Mouse (Mus musculus) intestine, postnatal 0 days (tissue): ENCODE measurements around the gene Fbxo28. TPM values are rescaled to one million over a fixed set of nuclear protein-coding genes. Genes with fewer than 3 reads are reported as not detected.

Experiments used
- ATAC-seq: fragments of 200-750 bp; cut with Nextera tagmentation; 2 replicates; pipeline ENCODE4 v1.8.0; 2017; ENCODE audit warnings: mild to moderate bottlenecking, moderate TSS enrichment, moderate library complexity
- H3K27ac ChIP-seq: fragments of 300-500 bp; sonication (generic); 2 replicates; pipeline ENCODE4 v1.5.1; 2014; ENCODE audit warnings: mild to moderate bottlenecking, low read depth, low read length, moderate library complexity
- H3K27me3 ChIP-seq: fragments of 300-500 bp; sonication (generic); replicated peaks from 2 replicates; pipeline ENCODE4 v1.6.1; 2014; ENCODE audit warnings: low read length, mixed read lengths; ENCODE audit not compliant: control insufficient read depth, insufficient read depth
- H3K36me3 ChIP-seq: fragments of 300-500 bp; sonication (generic); 2 replicates; pipeline ENCODE4 v1.6.1; 2014; ENCODE audit warnings: mild to moderate bottlenecking, moderate library complexity; ENCODE audit not compliant: control insufficient read depth, insufficient read depth
- H3K4me1 ChIP-seq: fragments of 300-500 bp; sonication (generic); replicated peaks from 2 replicates; pipeline ENCODE4 v1.6.1; 2014; ENCODE audit warnings: antibody characterized with exemption, low read length, mixed read lengths; ENCODE audit not compliant: control insufficient read depth, insufficient read depth
- H3K4me2 ChIP-seq: fragments of 300-500 bp; sonication (generic); replicated peaks from 2 replicates; pipeline ENCODE4 v1.6.1; 2014; ENCODE audit warnings: low read depth, mild to moderate bottlenecking, moderate library complexity
- H3K4me3 ChIP-seq: fragments of 300-500 bp; sonication (generic); 2 replicates; pipeline ENCODE4 v1.5.1; 2014; ENCODE audit warnings: low read depth, low read length
- H3K9ac ChIP-seq: fragments of 300-500 bp; sonication (generic); 2 replicates; pipeline ENCODE4 v1.6.1; 2014; ENCODE audit warnings: mild to moderate bottlenecking, low read depth, low read length
- H3K9me3 ChIP-seq: fragments of 300-500 bp; sonication (generic); 2 replicates; pipeline ENCODE4 v1.6.1; 2016; ENCODE audit warnings: mixed run types; ENCODE audit not compliant: control insufficient read depth
- CTCF ChIP-seq: sonication (generic); IDR thresholded peaks from 2 replicates; pipeline ENCODE4 v1.5.1; 2016; ENCODE audit warnings: low read depth, mild to moderate bottlenecking, control low read depth, antibody characterized with exemption, moderate library complexity
- WGBS: fragments of 180-500 bp; shearing (Covaris S2); extraction: QIAGEN DNeasy Blood & Tissue Kit; methylation state at CpG from one replicate; pipeline ENCODE4 v1.1.7; 2014; 5-methylcytosine and 5-hydroxymethylcytosine counted together
- polyA plus RNA-seq: library from polyadenylated mRNA; unstranded; fragments of >200 nt; fragmentation: Nextera tagmentation; extraction: Ambion mirVana; gene quantifications from 2 replicates; pipeline ENCODE4 v1.2.1, GENCODE M21; 2015

Fbxo28 gene
- polyA plus RNA-seq, 1 experiment from 2014 or later = 9.7 TPM

- H3K4me3 ChIP-seq = no peak overlapping the region
- no peak for ATAC-seq
- no peaks in the 10 kb centered on the region for H3K36me3 ChIP-seq
- H3K9me3 ChIP-seq = no peaks in the 10 kb centered on the region
- no peaks in the 10 kb centered on the region for H3K27me3 ChIP-seq
- H3K4me2 ChIP-seq = no peak overlapping the region
- H3K9ac ChIP-seq = no peak overlapping the region
- WGBS = 75% methylated on average over 7 of the region's 7 CpGs
- TF ChIP-seq CTCF = no peak
- H3K4me1 ChIP-seq = no peaks in the 10 kb centered on the region
- no peak overlapping the region for H3K27ac ChIP-seq
These were observed 37.4 kb upstream of the Fbxo28 start for GRCm38 (mm10) chr1:182378876-182379275.

- Histone ChIP-seq H3K4me3 (no peak overlapping the region), H3K4me2 (no peak overlapping the region), H3K27me3 (no peaks in the 10 kb centered on the region), H3K36me3 (no peaks in the 10 kb centered on the region), H3K9ac (no peak overlapping the region), H3K27ac (no peak overlapping the region), H3K9me3 (no peaks in the 10 kb centered on the region), H3K4me1 (no peaks in the 10 kb centered on the region)
- no peak for TF ChIP-seq CTCF
- WGBS = 76% methylated on average over 11 of the region's 11 CpGs
- ATAC-seq = no peak
These were observed 36.9 kb upstream of the Fbxo28 start for GRCm38 (mm10) chr1:182378205-182378835.

GRCm38 (mm10) chr1:182377519-182377918 is 36.1 kb upstream of the Fbxo28 start:
- Histone ChIP-seq H3K9ac (no peak overlapping the region), H3K4me3 (no peak overlapping the region), H3K4me1 (no peaks in the 10 kb centered on the region), H3K9me3 (no peaks in the 10 kb centered on the region), H3K36me3 (no peaks in the 10 kb centered on the region), H3K27me3 (no peaks in the 10 kb centered on the region), H3K27ac (no peak overlapping the region), H3K4me2 (no peak overlapping the region)
- no peak for ATAC-seq
- TF ChIP-seq CTCF = no peak
- WGBS = 80% methylated on average over 6 of the region's 6 CpGs

GRCm38 (mm10) chr1:182376826-182377225 is 35.4 kb upstream of the Fbxo28 start:
- Histone ChIP-seq H3K4me2 (no peak overlapping the region), H3K36me3 (no peaks in the 10 kb centered on the region), H3K27me3 (no peaks in the 10 kb centered on the region), H3K9me3 (no peaks in the 10 kb centered on the region), H3K27ac (no peak overlapping the region), H3K4me3 (no peak overlapping the region), H3K4me1 (no peaks in the 10 kb centered on the region), H3K9ac (no peak overlapping the region)
- TF ChIP-seq CTCF = no peak
- no peak for ATAC-seq
- WGBS = 92% methylated on average over 7 of the region's 7 CpGs

GRCm38 (mm10) chr1:182376221-182376620 is 34.8 kb upstream of the Fbxo28 start:
- peak; percentile 83 for TF ChIP-seq CTCF
- Histone ChIP-seq H3K27ac (no peak overlapping the region), H3K9me3 (no peaks in the 10 kb centered on the region), H3K4me3 (no peak overlapping the region), H3K4me1 (no peaks in the 10 kb centered on the region), H3K27me3 (no peaks in the 10 kb centered on the region), H3K36me3 (no peaks in the 10 kb centered on the region), H3K4me2 (no peak overlapping the region), H3K9ac (no peak overlapping the region)
- no peak for ATAC-seq
- 25% methylated on average over 8 of the region's 8 CpGs for WGBS

GRCm38 (mm10) chr1:182371891-182372290 is 30.5 kb upstream of the Fbxo28 start:
- no peaks in the 10 kb centered on the region for H3K9me3 ChIP-seq
- no peak overlapping the region for H3K27ac ChIP-seq
- H3K36me3 ChIP-seq = no peaks in the 10 kb centered on the region
- H3K4me3 ChIP-seq = no peak overlapping the region
- no peak for TF ChIP-seq CTCF
- H3K27me3 ChIP-seq = no peaks in the 10 kb centered on the region
- no peaks in the 10 kb centered on the region for H3K4me1 ChIP-seq
- no peak overlapping the region for H3K9ac ChIP-seq
- no peak for ATAC-seq
- WGBS = 45% methylated on average over 8 of the region's 8 CpGs
- H3K4me2 ChIP-seq = no peak overlapping the region

- H3K9me3 ChIP-seq = no peaks in the 10 kb centered on the region
- H3K27me3 ChIP-seq = no peaks in the 10 kb centered on the region
- no peak overlapping the region for H3K4me2 ChIP-seq
- 73% methylated on average over 4 of the region's 4 CpGs for WGBS
- no peak for ATAC-seq
- no peak overlapping the region for H3K9ac ChIP-seq
- no peaks in the 10 kb centered on the region for H3K36me3 ChIP-seq
- TF ChIP-seq CTCF = no peak
- H3K4me3 ChIP-seq = no peak overlapping the region
- H3K27ac ChIP-seq = no peak overlapping the region
- no peaks in the 10 kb centered on the region for H3K4me1 ChIP-seq
These were observed 28.0 kb upstream of the Fbxo28 start for GRCm38 (mm10) chr1:182369435-182369834.
